Mouse (Mus musculus): ENCODE measurements around the gene Krt6b. TPM values are rescaled to one million over a fixed set of nuclear protein-coding genes. Genes with fewer than 3 reads are reported as not detected.

Gene Krt6b
- total and polyA plus RNA-seq, 3 experiments: not detected

- H3K4me1 ChIP-seq (ENCODE audit: control insufficient read depth in 1 of 2, insufficient read depth in 2 of 2, low read length in 2 of 2): no peaks in the 10 kb centered on the region
- TF ChIP-seq TCF12 (IDR thresholded peaks at IDR 0.05; ENCODE audit: low read depth, low read length) (no peak), MAZ (IDR thresholded peaks at IDR 0.05; ENCODE audit: low read depth, low read length) (no peak), RCOR1 (IDR thresholded peaks at IDR 0.05; ENCODE audit: low read depth, low read length) (no peak), USF1 (IDR thresholded peaks at IDR 0.05; ENCODE audit: low read depth, low read length) (no peak), GABPA (IDR thresholded peaks at IDR 0.05; ENCODE audit: low read depth, low read length) (no peak), TBP (IDR thresholded peaks at IDR 0.05; ENCODE audit: low read depth, low read length) (no peak), ELF1 (IDR thresholded peaks at IDR 0.05; ENCODE audit: low read depth, low read length) (no peak), CHD1 (IDR thresholded peaks at IDR 0.05; ENCODE audit: low read depth, low read length) (no peak), EP300 (IDR thresholded peaks at IDR 0.05; ENCODE audit: low read depth in 1 of 2, low read length in 2 of 2) (no peak), RAD21 (IDR thresholded peaks at IDR 0.05; ENCODE audit: low read depth, low read length) (no peak), E2F4 (IDR thresholded peaks at IDR 0.05; ENCODE audit: borderline replicate concordance, low read depth, low read length) (no peak), JUND (IDR thresholded peaks at IDR 0.05; ENCODE audit: low read depth, low read length) (no peak), MEF2A (IDR thresholded peaks at IDR 0.05; ENCODE audit: extremely low read depth, insufficient replicate concordance, low read depth, low read length, poor library complexity, severe bottlenecking) (no peak), CHD2 (IDR thresholded peaks at IDR 0.05; ENCODE audit: low read length) (no peak)
Measured at GRCm38 (mm10) chr15:101688161-101688560, 8.1 kb upstream of the Krt6b start.

GRCm38 (mm10) chr15:101675978-101676377, 4.1 kb downstream of the Krt6b start:
- Histone ChIP-seq H3K79me2 (ENCODE audit: control insufficient read depth, insufficient read depth, low read length, poor library complexity) (no peaks in the 10 kb centered on the region), H3K36me3 (ENCODE audit: control insufficient read depth in 1 of 2, insufficient read depth in 2 of 2, low read length in 2 of 2) (no peaks in the 10 kb centered on the region), H3K27me3 (ENCODE audit: control insufficient read depth in 1 of 2, insufficient read depth in 2 of 2, low read length in 2 of 2) (no peaks in the 10 kb centered on the region), H3K9me3 (replicated peaks; ENCODE audit: insufficient read depth, low read length) (no peaks in the 10 kb centered on the region), H3K9ac (ENCODE audit: control insufficient read depth, low read depth, low read length, poor library complexity, severe bottlenecking) (no peak overlapping the region), H3K4me3 (ENCODE audit: control insufficient read depth in 1 of 2, insufficient read depth in 1 of 2, low read depth in 2 of 2, low read length in 2 of 2) (no peak overlapping the region), H3K4me1 (ENCODE audit: control insufficient read depth in 1 of 2, insufficient read depth in 2 of 2, low read length in 2 of 2) (no peaks in the 10 kb centered on the region), H3K27ac (ENCODE audit: control insufficient read depth, low read depth, low read length) (no peak overlapping the region)
- no peak for TF ChIP-seq EP300 (IDR thresholded peaks at IDR 0.05; ENCODE audit: low read depth in 1 of 2, low read length in 2 of 2)
- TF ChIP-seq ZNF384 (IDR thresholded peaks at IDR 0.05; ENCODE audit: low read depth, low read length): no peak
- no peak for TF ChIP-seq CHD2 (IDR thresholded peaks at IDR 0.05; ENCODE audit: low read length)
- TF ChIP-seq MAX (IDR thresholded peaks at IDR 0.05; ENCODE audit: low read length): no peak
- no peak for TF ChIP-seq MEF2A (IDR thresholded peaks at IDR 0.05; ENCODE audit: extremely low read depth, insufficient replicate concordance, low read depth, low read length, poor library complexity, severe bottlenecking)
- TF ChIP-seq CHD1 (IDR thresholded peaks at IDR 0.05; ENCODE audit: low read depth, low read length): no peak
- no peak for TF ChIP-seq POLR2AphosphoS5 (IDR thresholded peaks at IDR 0.05; ENCODE audit: borderline replicate concordance, low read depth, low read length)
- no peak for TF ChIP-seq NELFE (IDR thresholded peaks at IDR 0.05; ENCODE audit: low read depth, low read length)
- TF ChIP-seq POLR2AphosphoS2 (IDR thresholded peaks at IDR 0.05; ENCODE audit: low read length): no peak
- TF ChIP-seq JUND (IDR thresholded peaks at IDR 0.05; ENCODE audit: low read depth, low read length): no peak
- no peak for TF ChIP-seq SIN3A (IDR thresholded peaks at IDR 0.05; ENCODE audit: low read length)
- TF ChIP-seq USF1 (IDR thresholded peaks at IDR 0.05; ENCODE audit: low read depth, low read length): no peak
- no peak for TF ChIP-seq UBTF (IDR thresholded peaks at IDR 0.05; ENCODE audit: borderline replicate concordance, insufficient read depth, low read depth, low read length)
- no peak for TF ChIP-seq MYB (IDR thresholded peaks at IDR 0.05; ENCODE audit: low read depth, low read length)
- DNase-seq (ENCODE audit: low read depth, low spot score): no peak

More at GRCm38 (mm10) chr15:101688161-101688560, 8.1 kb upstream of the Krt6b start:
- Histone ChIP-seq H3K36me3 (ENCODE audit: control insufficient read depth in 1 of 2, insufficient read depth in 2 of 2, low read length in 2 of 2) (no peaks in the 10 kb centered on the region), H3K9me3 (replicated peaks; ENCODE audit: insufficient read depth, low read length) (no peaks in the 10 kb centered on the region), H3K79me2 (ENCODE audit: control insufficient read depth, insufficient read depth, low read length, poor library complexity) (no peaks in the 10 kb centered on the region), H3K9ac (ENCODE audit: control insufficient read depth, low read depth, low read length, poor library complexity, severe bottlenecking) (no peak overlapping the region), H3K4me3 (ENCODE audit: control insufficient read depth in 1 of 2, insufficient read depth in 1 of 2, low read depth in 2 of 2, low read length in 2 of 2) (no peak overlapping the region), H3K27me3 (ENCODE audit: control insufficient read depth in 1 of 2, insufficient read depth in 2 of 2, low read length in 2 of 2) (no peaks in the 10 kb centered on the region), H3K27ac (ENCODE audit: control insufficient read depth, low read depth, low read length) (no peak overlapping the region)
- DNase-seq (ENCODE audit: low read depth, low spot score): no peak
